Mouse (Mus musculus) heart, postnatal 0 days (tissue): Measurements from ENCODE around the gene Itm2b. TPM values are rescaled to one million over a fixed set of nuclear protein-coding genes. Genes with fewer than 3 reads are reported as not detected.

Experiments used
- ATAC-seq: fragments of 200-750 bp; cut with Nextera tagmentation; 2 replicates; pipeline ENCODE4 v1.8.0; 2017; ENCODE audit warnings: low read depth, moderate number of reproducible peaks, moderate library complexity; ENCODE audit not compliant: insufficient read depth
- DNase-seq: peaks from one replicate; pipeline ENCODE4 v3.0.0-alpha.2; 2016; ENCODE audit warnings: low spot score
- H3K27ac ChIP-seq: fragments of 300-500 bp; sonication (generic); 2 replicates; pipeline ENCODE4 v1.5.1; 2014; ENCODE audit warnings: low read depth, mild to moderate bottlenecking
- H3K27me3 ChIP-seq: fragments of 300-500 bp; sonication (generic); 2 replicates; pipeline ENCODE4 v1.6.1; 2014; ENCODE audit warnings: low read length, mixed read lengths; ENCODE audit not compliant: control insufficient read depth, insufficient read depth
- H3K36me3 ChIP-seq: fragments of 300-500 bp; sonication (generic); replicated peaks from 2 replicates; pipeline ENCODE4 v1.6.1; 2014; ENCODE audit warnings: low read length, mixed read lengths; ENCODE audit not compliant: control insufficient read depth, insufficient read depth
- H3K4me1 ChIP-seq: fragments of 300-500 bp; sonication (generic); 2 replicates; pipeline ENCODE4 v1.6.1; 2014; ENCODE audit warnings: antibody characterized with exemption; ENCODE audit not compliant: control insufficient read depth, insufficient read depth
- H3K4me2 ChIP-seq: fragments of 300-500 bp; sonication (generic); 2 replicates; pipeline ENCODE4 v1.6.1; 2014; ENCODE audit warnings: low read depth, mild to moderate bottlenecking, low read length, moderate library complexity
- H3K4me3 ChIP-seq: fragments of 300-500 bp; sonication (generic); 2 replicates; pipeline ENCODE4 v1.5.1; 2014; ENCODE audit warnings: low read depth, low read length
- H3K9ac ChIP-seq: fragments of 300-500 bp; sonication (generic); replicated peaks from 2 replicates; pipeline ENCODE4 v1.6.1; 2014; ENCODE audit warnings: low read depth, low read length, mixed read lengths
- H3K9me3 ChIP-seq: fragments of 300-500 bp; sonication (generic); replicated peaks from 2 replicates; pipeline ENCODE4 v1.6.1; 2016; ENCODE audit warnings: low read length; ENCODE audit not compliant: control insufficient read depth
- CTCF ChIP-seq: IDR thresholded peaks from 2 replicates; pipeline ENCODE4 v1.5.1; 2016; ENCODE audit warnings: antibody characterized with exemption, control low read depth, low read depth
- EP300 ChIP-seq: IDR thresholded peaks from 2 replicates; pipeline ENCODE4 v1.6.1; 2016; ENCODE audit warnings: antibody characterized with exemption, low read depth
- WGBS: fragments of 180-500 bp; shearing (Covaris S2); extraction: QIAGEN DNeasy Blood & Tissue Kit; methylation state at CpG from one replicate; pipeline ENCODE4 v1.1.7; 2014; 5-methylcytosine and 5-hydroxymethylcytosine counted together
- polyA plus RNA-seq: library from polyadenylated mRNA; unstranded; fragments of >200 nt; fragmentation: Nextera tagmentation; extraction: Ambion mirVana; gene quantifications from 2 replicates; pipeline ENCODE4 v1.2.1, GENCODE M21; 2015
- total RNA-seq: library from RNA; depleted of rRNA; stranded (reverse); fragments of >200 nt; gene quantifications from 2 replicates; pipeline ENCODE4 v1.2.3, GENCODE M21; 2014; ENCODE audit warnings: low replicate concordance

Gene Itm2b
- total and polyA plus RNA-seq, 2 experiments from 2014 or later, result 388 to 907 TPM

GRCm38 (mm10) chr14:73375903-73376302 is 9.2 kb downstream of the Itm2b start:
- H3K9ac ChIP-seq, result no peak overlapping the region
- no peak for DNase-seq
- no peaks in the 10 kb centered on the region for H3K9me3 ChIP-seq
- peaks cover 24% of the 10 kb centered on the region for H3K4me1 ChIP-seq
- no peak for ATAC-seq
- no peak overlapping the region for H3K27ac ChIP-seq
- H3K27me3 ChIP-seq, result no peaks in the 10 kb centered on the region
- peaks cover 59% of the 10 kb centered on the region for H3K36me3 ChIP-seq
- no peak overlapping the region for H3K4me3 ChIP-seq
- no peak overlapping the region for H3K4me2 ChIP-seq
- TF ChIP-seq EP300 (no peak), CTCF (no peak)
- WGBS, result 80% methylated on average over 8 of the region's 8 CpGs

GRCm38 (mm10) chr14:73375445-73375844 is 9.6 kb downstream of the Itm2b start:
- DNase-seq, result no peak
- no peak overlapping the region for H3K27ac ChIP-seq
- H3K36me3 ChIP-seq, result peaks cover 63% of the 10 kb centered on the region
- no peak for TF ChIP-seq EP300
- TF ChIP-seq CTCF, result no peak
- H3K27me3 ChIP-seq, result no peaks in the 10 kb centered on the region
- H3K4me1 ChIP-seq, result peaks cover 24% of the 10 kb centered on the region
- H3K9ac ChIP-seq, result no peak overlapping the region
- H3K9me3 ChIP-seq, result no peaks in the 10 kb centered on the region
- H3K4me2 ChIP-seq, result no peak overlapping the region
- WGBS, result 90% methylated on average over 8 of the region's 8 CpGs
- no peak for ATAC-seq
- no peak overlapping the region for H3K4me3 ChIP-seq

GRCm38 (mm10) chr14:73374315-73374890 is 10.7 kb downstream of the Itm2b start:
- Histone ChIP-seq H3K36me3 (peaks cover 67% of the 10 kb centered on the region), H3K9ac (no peak overlapping the region), H3K4me2 (no peak overlapping the region), H3K27ac (no peak overlapping the region), H3K9me3 (no peaks in the 10 kb centered on the region), H3K4me3 (no peak overlapping the region), H3K4me1 (peaks cover 22% of the 10 kb centered on the region), H3K27me3 (no peaks in the 10 kb centered on the region)
- ATAC-seq (no peak), DNase-seq (no peak)
- no peak for TF ChIP-seq EP300
- TF ChIP-seq CTCF, result no peak
- WGBS, result 48% methylated on average over 11 of the region's 11 CpGs

GRCm38 (mm10) chr14:73373606-73374005 is 11.5 kb downstream of the Itm2b start:
- 59% methylated on average over 8 of the region's 8 CpGs for WGBS
- peaks cover 22% of the 10 kb centered on the region for H3K4me1 ChIP-seq
- DNase-seq (no peak), ATAC-seq (no peak)
- no peak overlapping the region for H3K27ac ChIP-seq
- no peak overlapping the region for H3K4me3 ChIP-seq
- H3K4me2 ChIP-seq, result no peak overlapping the region
- peaks cover 60% of the 10 kb centered on the region for H3K36me3 ChIP-seq
- TF ChIP-seq EP300 (no peak), CTCF (no peak)
- no peak overlapping the region for H3K9ac ChIP-seq
- H3K27me3 ChIP-seq, result no peaks in the 10 kb centered on the region
- no peaks in the 10 kb centered on the region for H3K9me3 ChIP-seq

GRCm38 (mm10) chr14:73372990-73373389 is 12.1 kb downstream of the Itm2b start:
- no peak overlapping the region for H3K9ac ChIP-seq
- no peak for ATAC-seq
- TF ChIP-seq CTCF (no peak), EP300 (no peak)
- no peak overlapping the region for H3K4me2 ChIP-seq
- no peaks in the 10 kb centered on the region for H3K9me3 ChIP-seq
- DNase-seq, result no peak
- H3K27me3 ChIP-seq, result no peaks in the 10 kb centered on the region
- H3K4me1 ChIP-seq, result peaks cover 22% of the 10 kb centered on the region
- no peak overlapping the region for H3K27ac ChIP-seq
- H3K36me3 ChIP-seq, result peaks cover 60% of the 10 kb centered on the region
- 82% methylated on average over 4 of the region's 4 CpGs for WGBS
- H3K4me3 ChIP-seq, result no peak overlapping the region

- Histone ChIP-seq H3K9me3 (no peaks in the 10 kb centered on the region), H3K4me1 (peaks cover 12% of the 10 kb centered on the region), H3K4me3 (no peak overlapping the region), H3K27me3 (no peaks in the 10 kb centered on the region), H3K36me3 (peaks cover 61% of the 10 kb centered on the region), H3K27ac (no peak overlapping the region), H3K4me2 (no peak overlapping the region), H3K9ac (no peak overlapping the region)
- ATAC-seq (no peak), DNase-seq (no peak)
- TF ChIP-seq EP300 (no peak), CTCF (no peak)
- WGBS, result 88% methylated on average over 4 of the region's 4 CpGs
Measured at GRCm38 (mm10) chr14:73371577-73371976, 13.5 kb downstream of the Itm2b start.
